Mouse (Mus musculus) adrenal gland, postnatal 36 days (tissue): ENCODE results near the gene Chst10. TPM values are rescaled to one million over a fixed set of nuclear protein-coding genes. Genes with fewer than 3 reads are reported as not detected.

Experiments used
- DNase-seq, 2 experiments: peaks; one replicate each; pipeline ENCODE4 v3.0.0; 2021; ENCODE audit warnings: mixed read lengths in 1 of 2
- total RNA-seq, 2 experiments: library from RNA; stranded (reverse); gene quantifications; 2 replicates each; pipeline ENCODE4 v1.2.3; 2021

Chst10 gene
- total RNA-seq, 2 experiments from 2014 or later: 1.3 to 1.5 TPM

GRCm38 (mm10) chr1:38869398-38870195, 28.4 kb downstream of the Chst10 start:
- no peak for DNase-seq

- DNase-seq: no peak
Measured at GRCm38 (mm10) chr1:38866242-38866641, 31.7 kb downstream of the Chst10 start.

DNA sequence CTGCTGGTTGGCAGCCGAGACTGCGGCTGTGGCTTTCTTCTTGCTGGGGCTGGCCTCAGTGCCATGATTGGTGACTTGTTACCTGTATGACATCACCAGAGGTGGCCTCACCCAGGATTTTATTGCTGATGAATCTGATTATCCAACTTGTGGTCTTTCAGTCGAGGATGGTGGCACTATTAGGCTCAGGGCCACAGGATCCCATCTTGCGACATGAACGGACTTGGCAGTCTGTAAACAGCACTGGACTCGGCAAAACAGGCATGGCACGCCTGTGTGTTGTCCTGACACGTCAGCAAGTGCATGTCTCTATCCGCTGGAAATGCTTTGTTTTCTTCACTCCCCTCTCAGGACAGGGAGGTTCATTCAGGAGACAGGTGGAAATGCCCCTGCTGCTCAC, 33.6 kb downstream of the Chst10 start:
- no peak for DNase-seq

GRCm38 (mm10) chr1:38862213-38862612, 35.7 kb downstream of the Chst10 start:
- DNase-seq: peak; percentile 47 to 62

DNA sequence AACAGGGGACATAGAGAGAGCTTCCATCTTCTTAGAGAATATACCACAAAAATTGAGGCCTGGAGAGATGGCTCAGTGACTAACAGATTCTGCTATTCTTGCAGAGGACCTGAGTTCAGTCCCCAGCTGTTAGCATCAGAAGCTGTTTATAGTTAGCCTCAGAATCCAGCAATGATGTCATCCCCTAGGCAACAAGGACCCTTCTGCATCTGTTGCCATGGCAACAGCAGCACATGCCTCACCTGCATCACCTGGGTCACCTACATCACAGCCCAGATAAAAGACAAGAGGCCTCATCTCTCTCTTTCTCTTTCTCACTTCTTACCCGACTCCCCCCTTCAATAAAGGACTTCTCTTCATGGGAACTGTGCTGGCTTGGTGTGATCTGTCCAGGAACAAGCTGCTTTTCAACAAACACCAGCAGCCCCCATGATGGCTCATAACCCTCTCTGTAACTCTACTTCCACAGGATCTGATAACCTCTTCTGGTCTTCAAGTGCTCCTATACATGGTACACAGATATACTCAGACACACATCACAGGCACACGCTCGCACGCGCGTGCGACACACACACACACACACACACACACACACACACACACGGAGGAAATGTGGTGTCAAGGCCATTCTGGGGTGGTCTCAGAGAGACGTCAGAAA, 37.0 kb downstream of the Chst10 start:
- DNase-seq: no peak

DNA sequence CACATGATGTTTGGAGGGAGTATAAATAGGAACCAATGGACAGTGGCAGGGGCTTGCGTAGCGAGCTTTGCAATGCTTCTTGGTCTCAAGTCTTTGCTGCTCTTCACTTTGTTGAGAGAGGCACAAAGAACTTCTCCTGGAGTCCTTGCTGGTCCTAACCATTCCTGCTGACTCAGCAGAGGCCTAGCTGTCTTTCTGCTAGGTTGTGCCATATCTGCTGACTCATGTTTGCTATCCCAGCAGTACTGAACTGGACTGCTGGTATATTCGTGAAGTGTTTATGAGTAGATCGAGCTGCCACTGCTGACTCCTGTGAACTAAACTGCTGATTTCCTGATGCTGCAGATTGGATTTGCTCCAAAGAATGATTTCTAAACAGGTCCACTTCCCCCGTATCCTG, 37.8 kb downstream of the Chst10 start:
- peak in 1 of 2 experiments; percentile 24 for DNase-seq

DNA sequence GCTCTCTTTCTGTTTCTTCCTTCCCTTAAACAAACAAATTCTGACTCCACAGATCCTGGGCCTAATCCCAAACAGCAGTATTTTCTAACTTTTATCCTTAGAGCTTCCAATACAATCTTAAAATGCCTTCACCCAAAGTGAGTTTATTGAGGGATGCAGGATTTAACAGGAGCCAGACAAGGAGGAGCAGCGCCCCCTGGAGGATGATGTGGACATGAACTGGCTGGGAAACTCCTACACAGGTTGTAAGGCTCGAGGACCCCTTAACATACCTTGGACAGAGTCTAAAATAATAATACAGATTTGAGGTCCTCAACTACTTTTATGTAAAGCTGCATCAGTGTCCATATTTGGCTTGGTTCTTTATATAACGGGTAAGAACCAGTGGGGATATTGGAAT, 41.8 kb downstream of the Chst10 start:
- DNase-seq: peak; percentile 55 to 69

DNA sequence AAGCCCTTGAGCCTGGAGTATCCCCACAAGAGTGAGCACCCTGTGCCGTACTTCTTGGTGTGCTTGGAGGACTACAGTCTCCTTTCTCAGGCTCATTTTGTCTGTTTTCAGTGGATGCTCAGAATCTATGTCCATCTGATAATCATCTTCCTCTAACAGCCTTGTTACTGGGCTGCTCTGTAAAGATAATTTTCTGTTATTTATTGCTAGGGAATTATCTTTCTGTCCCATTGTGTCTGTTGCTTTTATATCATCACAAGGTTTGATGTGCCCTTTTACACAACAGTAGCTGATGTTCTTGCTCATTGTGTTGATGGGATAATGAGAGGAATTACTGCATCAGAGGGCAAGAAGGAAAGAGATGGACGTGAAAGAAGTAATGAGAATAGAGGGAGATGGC, 45.7 kb downstream of the Chst10 start:
- DNase-seq: no peak

DNA sequence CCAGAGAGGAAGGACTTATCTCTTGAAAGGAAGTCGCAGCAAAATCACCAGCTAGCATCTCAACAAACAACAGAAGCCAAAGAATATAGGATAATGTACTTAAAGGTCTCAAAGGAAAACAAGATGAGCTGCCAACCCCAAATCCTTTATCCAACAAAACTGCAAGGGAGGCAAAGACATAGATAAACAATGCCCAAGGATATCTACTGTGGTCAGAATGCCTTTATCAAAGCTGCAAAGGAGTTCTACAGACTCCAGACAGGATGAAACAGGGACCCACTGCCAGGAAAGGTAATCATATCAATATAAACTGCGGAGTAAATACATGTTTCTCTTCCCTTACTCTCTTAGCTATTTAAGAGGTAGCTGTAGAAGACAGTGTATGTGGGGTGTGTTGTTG, 47.3 kb downstream of the Chst10 start:
- DNase-seq: no peak

GRCm38 (mm10) chr1:38848451-38849289, 49.3 kb downstream of the Chst10 start:
- no peak for DNase-seq

GRCm38 (mm10) chr1:38847975-38848374, 50.0 kb downstream of the Chst10 start:
- no peak for DNase-seq

GRCm38 (mm10) chr1:38843275-38843674, 54.7 kb downstream of the Chst10 start:
- DNase-seq: no peak

- DNase-seq: no peak
Measured at GRCm38 (mm10) chr1:38842861-38843260, 55.1 kb downstream of the Chst10 start.

- DNase-seq: no peak
Measured at GRCm38 (mm10) chr1:38839944-38840343, 58.0 kb downstream of the Chst10 start.

DNA sequence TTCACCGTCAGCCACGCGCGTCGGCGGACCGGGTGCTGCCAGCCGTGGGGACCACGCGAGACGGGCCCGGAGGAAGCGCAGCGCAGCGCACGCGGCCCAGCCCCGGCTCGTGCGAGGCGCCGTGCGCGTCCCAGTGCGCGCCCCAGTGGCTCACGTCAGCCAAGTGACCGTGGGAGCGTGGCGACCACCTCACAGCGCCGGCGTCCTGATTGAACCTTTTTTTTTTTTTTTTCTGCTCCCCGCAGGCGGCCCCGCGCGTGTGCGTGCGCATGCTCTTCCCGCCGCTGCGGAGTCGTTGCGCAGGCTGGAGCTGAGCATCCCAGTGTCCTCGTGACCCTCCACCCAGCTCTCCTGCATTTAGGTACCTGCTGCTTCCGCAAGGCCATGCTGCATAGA, 61.5 kb downstream of the Chst10 start, which contains the start of gene Lonrf2:
Lonrf2 (minus strand) TSS at position 235 of the 396 bp plus-strand sequence.
- peak; percentile 10 to 28 for DNase-seq

GRCm38 (mm10) chr1:38835568-38836476, 62.1 kb downstream of the Chst10 start:
- peak; percentile 56 to 65 for DNase-seq

GRCm38 (mm10) chr1:38834899-38835298, 63.1 kb downstream of the Chst10 start:
- DNase-seq: peak; percentile 15 to 43

- DNase-seq: no peak
Measured at GRCm38 (mm10) chr1:38824926-38825325, 73.0 kb downstream of the Chst10 start.

- no peak for DNase-seq
Measured at GRCm38 (mm10) chr1:38823851-38824250, 74.1 kb downstream of the Chst10 start.

DNA sequence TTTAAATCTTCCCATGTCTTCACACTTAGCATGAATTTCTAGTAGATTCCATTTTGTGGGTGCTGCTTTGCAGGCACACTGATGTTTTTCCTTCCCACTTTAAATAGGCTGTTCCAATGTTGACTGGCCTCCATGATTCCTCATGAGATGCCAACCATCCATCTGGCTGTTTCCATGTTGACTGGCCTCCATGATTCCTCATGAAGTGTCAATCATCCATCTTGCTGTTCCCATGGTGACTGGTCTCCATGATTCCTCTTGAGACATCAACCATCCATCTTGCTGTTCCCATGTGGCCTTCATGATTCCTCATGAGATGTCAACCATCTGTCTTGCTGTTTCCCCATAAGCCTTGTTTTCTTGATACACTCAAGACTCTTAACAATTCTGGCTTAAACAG, 78.3 kb downstream of the Chst10 start:
- no peak for DNase-seq

DNA sequence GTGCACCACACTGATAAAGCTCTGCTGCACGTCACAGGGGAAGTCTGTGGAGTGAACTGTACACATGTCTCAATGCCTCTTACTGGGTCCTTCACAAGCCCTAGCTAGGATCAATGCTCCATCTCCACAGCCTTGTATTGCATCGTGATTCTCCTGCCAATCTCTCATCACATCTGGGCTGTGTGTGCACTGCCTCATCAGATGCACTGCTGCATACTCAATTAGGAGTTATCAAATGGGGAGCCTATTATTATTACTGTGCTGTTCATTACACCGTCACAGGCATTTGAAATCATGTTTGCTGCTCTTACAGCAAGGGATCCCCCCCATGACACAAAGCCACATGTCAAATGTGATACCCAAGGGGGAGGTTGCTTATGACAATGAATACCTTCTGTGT, 80.3 kb downstream of the Chst10 start:
- DNase-seq: no peak

DNA sequence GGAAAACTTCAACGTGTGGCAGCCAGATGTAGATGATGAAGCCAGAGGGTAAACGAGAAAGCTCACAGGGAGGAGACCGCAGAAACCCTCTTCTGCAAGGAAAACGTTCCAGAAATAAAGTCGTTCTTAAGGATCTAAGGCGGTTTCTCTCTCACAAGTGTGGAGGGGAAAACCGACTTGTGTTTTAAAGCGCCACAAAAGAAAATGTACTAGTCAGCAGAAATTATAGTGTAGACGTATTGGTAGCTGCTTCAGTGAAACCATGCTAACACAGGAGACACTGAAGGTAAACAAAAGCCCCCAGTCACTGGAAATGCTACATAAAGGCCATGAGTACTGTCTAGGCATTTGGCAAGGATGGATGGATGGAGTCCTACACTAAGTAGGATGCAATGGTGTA, 80.7 kb downstream of the Chst10 start:
- no peak for DNase-seq
